24 mouse cellular contexts compared by ENCODE assay signal in the genomic region with DNA sequence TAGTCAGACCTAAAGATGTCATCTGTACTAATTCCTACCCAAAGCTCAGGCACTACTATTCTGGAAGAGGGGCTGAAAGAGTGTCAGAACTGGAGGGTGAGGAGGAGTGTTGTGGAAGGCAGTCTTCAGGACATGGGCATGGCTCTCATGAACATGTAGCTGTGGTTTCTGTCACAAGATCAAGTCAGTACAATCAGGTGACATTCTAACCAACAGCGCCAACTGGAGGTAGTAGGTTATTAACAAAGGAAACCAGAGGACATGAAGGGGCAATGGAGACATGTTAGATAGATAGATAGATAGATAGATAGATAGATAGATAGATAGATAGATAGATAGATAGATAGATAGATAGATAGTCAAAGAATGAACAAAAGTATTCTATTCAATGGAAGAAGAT.
"Had no signal": no experiment of that assay in that cellular context is flagged by ENCODE, and none has a peak within 500 bp of the region (broad histone marks: within the 10 kb centered on the region; RNA-seq: fewer than 3 reads in every experiment).

No protein-coding gene starts in this region.

- DNase-seq: kidney, adult 2 months; kidney, postnatal 10 days; kidney, postnatal 4 days; left cerebral cortex, postnatal 4 days; liver, embryonic 13.5 days; lung, adult 18-20 months; lung, postnatal 14 days; retina, postnatal 1 day; right cerebral cortex, postnatal 25 days; spleen, adult 18-20 months; thymus, adult 18-20 months; thymus, postnatal 4 days had no signal

- H3K27ac ChIP-seq: intestine, embryonic 15.5 days; limb, embryonic 12.5 days; limb, embryonic 15.5 days; liver, embryonic 13.5 days; lung, embryonic 15.5 days; macrophage; midbrain, embryonic 10.5 days; midbrain, embryonic 13.5 days; neural tube, embryonic 13.5 days; stomach, embryonic 15.5 days had no signal

- H3K9me3 ChIP-seq: intestine, embryonic 15.5 days; limb, embryonic 12.5 days; limb, embryonic 15.5 days; liver, embryonic 13.5 days; lung, embryonic 15.5 days; megakaryocyte, embryonic 14.5 days; midbrain, embryonic 10.5 days; midbrain, embryonic 13.5 days; neural tube, embryonic 13.5 days; stomach, embryonic 15.5 days had no signal

- H3K4me2 ChIP-seq: intestine, embryonic 15.5 days; limb, embryonic 12.5 days; limb, embryonic 15.5 days; liver, embryonic 13.5 days; lung, embryonic 15.5 days; midbrain, embryonic 13.5 days; neural tube, embryonic 13.5 days; stomach, embryonic 15.5 days had no signal

- H3K4me3 ChIP-seq: intestine, embryonic 15.5 days; limb, embryonic 12.5 days; limb, embryonic 15.5 days; liver, embryonic 13.5 days; lung, embryonic 15.5 days; megakaryocyte, embryonic 14.5 days; midbrain, embryonic 10.5 days; midbrain, embryonic 13.5 days; myocyte; neural tube, embryonic 13.5 days; stomach, embryonic 15.5 days had no signal

- H3K27me3 ChIP-seq: intestine, embryonic 15.5 days; limb, embryonic 12.5 days; limb, embryonic 15.5 days; liver, embryonic 13.5 days; lung, embryonic 15.5 days; megakaryocyte, embryonic 14.5 days; midbrain, embryonic 13.5 days; neural tube, embryonic 13.5 days; stomach, embryonic 15.5 days had no signal

- ATAC-seq: intestine, embryonic 15.5 days; midbrain, embryonic 13.5 days; midbrain, embryonic 16.5 days had no signal

- H3K9ac ChIP-seq: intestine, embryonic 15.5 days; limb, embryonic 12.5 days; limb, embryonic 15.5 days; liver, embryonic 13.5 days; lung, embryonic 15.5 days; midbrain, embryonic 13.5 days; neural tube, embryonic 13.5 days; stomach, embryonic 15.5 days had no signal

- H3K36me3 ChIP-seq: intestine, embryonic 15.5 days; limb, embryonic 12.5 days; limb, embryonic 15.5 days; liver, embryonic 13.5 days; lung, embryonic 15.5 days; midbrain, embryonic 10.5 days; midbrain, embryonic 13.5 days; neural tube, embryonic 13.5 days; stomach, embryonic 15.5 days had no signal
